Mouse (Mus musculus) spleen, postnatal 4 days (tissue): ENCODE measurements around the gene Adam15.

Experiments used
- DNase-seq, 2 experiments: peaks; one replicate each; pipeline ENCODE4 v3.0.0; 2022; ENCODE audit warnings: low spot score in 2 of 2

Adam15 gene

DNA sequence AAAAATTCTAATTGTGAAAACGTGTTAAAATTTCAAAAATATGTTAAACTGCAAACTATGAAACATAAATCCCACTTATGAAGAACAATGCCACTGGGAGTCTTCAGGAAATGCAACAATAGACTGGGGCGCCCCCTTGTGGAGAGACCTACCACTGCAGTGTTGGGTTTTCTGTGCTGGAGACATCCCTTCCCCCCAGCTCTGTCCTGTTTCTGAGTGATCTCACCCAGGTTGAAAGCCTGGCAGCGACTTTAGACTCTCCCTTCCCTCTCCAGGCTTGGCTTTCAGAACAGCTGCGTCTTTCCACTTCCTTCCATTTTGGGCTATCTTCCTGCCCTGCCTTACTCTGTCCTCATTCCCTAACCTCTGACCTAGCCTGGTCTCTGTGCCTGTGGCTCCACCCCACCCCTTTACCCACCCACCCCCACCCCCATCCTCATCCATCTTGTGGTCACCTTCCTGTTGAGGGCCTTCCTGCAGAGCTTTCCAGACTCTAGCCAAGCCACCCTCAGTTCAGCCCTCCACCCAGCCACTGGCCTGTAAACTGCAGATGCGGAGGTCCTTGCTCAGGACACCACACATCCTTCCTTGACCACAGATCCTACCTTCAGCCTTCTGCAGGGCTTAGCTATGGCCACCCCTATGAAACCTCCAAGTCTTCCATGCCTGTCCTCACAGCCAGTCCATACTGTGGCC lies 5.2 kb upstream of the Adam15 start:
- DNase-seq = peak; percentile 72 to 91

DNA sequence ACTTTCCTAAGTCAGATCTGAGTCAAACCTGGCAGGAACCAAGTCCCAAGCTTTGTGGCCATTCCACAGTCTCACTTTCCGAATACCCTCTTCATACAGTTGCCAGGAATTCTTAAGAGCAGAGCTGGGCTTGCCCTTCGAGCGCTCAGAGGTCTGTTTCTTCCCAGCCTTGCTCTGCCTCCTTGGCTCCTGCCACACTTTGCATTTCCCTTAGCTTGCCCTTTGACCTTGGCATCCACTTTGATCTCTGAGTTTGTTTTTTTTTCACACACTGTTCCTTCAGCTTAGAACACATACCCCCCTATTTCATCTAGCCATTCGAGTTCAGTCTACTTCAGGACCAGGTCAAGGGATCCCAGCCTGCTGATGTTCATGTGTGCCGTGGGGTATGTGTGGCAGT lies 1.5 kb upstream of the Adam15 start:
- no peak for DNase-seq

DNA sequence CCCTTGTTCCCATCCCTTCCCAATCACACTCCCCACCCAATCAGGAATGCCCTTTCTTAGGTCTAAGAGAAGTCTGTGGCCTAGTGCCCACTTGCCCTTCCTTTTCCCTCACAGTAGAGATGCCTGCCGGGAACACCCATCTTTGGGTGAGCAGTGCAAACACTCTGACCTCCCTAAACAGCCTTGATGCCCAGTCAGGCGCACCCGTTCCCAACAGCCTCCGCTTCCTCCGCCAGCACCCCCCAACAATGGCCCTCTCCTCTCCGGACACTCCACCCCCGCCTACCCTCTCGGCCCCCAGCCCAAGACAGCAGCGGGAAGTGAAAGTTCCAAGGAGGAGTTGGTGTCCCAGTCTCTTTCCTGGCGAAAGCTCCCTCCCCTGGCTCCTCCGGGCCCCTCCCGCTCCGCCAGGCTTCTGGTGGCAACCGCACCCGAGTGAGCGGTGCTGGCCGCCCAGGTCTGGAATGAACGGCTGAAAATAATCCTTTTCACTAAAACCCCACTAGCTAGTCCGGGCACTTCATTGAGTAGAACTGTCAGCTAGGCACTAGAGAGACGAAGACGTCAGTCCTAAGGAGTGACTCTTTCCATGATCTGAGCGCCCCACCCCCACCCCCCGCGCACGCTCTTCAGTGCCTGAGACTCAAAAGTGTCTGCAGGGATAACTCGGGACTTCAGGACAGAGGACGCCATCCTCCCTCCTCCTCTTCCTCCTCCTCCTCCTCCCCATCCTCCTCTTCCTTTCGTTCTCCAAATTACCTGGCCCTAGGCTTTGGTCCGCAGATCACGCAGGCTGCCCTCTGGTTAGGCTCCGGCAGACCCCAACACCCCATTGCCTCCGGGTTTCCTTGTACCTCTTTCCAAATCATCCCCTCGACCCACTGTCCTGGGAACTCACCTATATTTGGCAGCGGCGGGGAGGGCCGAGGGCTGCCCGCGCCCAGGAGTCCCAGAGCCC lies 606 bp downstream of the Adam15 start:
- DNase-seq = no peak

DNA sequence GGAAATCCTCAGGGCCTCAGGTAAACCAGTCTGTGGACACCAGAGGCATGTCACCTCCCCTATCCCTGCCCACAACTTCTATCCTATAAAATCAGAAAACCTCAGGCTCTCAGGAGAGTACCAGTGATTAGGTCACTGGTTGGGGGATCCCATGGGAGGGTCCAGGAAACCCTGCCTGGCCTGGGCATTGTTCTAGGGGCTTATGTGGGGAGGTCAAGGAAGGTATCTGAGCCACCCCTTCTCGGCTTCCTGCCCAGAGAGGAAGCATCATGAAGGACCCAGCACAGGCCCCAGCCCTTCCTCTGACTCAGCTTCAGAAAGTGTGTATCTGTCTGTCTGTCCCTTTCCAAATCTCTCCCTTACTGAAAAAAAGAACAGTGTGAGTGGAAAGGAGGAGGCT lies 1.9 kb downstream of the Adam15 start:
- no peak for DNase-seq

DNA sequence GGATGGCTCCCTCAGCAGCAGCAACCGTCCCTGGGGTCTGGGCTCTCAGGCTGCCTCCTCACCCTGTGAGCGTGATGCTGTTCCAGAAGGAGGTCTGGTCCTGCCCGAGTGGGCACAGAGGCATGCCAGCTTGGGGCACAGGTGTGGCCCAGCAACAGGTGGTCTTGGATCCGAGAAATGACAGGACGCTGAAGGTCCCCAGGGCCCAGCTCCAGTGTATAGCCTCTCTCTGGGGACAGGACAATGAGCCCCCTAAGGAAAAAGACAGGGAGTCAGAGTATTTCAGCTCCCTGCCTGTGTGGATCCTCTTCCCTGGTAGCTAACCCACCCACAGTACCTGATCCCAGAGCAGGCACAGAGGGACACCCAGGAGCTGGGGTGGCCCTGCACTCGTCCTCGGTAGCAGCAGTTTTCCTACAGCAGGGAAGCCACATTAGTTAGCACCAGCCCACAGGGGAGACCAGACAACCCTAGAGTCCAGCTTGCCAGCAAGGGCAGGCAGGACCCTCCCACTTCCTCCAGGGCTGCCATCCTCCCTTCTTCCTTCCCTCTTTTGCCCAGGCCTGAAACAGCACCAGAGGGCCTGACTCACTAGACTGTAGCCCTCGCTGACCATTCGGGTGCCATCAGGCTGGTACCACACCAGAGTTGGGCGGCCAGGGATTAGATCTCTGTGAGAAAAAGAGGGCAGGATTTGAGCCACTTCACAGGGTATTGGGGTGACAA lies 2.8 kb downstream of the Adam15 start:
- no peak for DNase-seq

DNA sequence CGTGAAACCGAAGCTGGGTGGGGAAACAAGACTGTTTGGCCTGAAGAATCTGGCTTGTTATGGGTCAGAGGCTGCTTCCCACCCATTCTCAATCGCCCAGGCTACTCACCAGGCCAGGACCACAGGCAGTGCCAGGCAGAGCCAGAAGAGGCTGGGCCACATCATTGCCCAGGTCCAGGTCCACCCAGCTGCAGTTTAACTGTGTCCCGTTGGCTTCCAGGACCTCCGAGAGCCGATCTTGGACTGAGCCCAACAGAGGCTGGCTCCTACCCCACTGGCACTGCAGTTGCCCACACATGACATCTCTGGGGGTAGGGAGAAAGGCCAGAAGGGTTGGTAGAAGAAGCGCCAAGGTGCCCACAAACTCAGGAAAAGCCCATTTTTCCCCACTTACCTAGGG lies 6.5 kb downstream of the Adam15 start:
- no peak for DNase-seq

DNA sequence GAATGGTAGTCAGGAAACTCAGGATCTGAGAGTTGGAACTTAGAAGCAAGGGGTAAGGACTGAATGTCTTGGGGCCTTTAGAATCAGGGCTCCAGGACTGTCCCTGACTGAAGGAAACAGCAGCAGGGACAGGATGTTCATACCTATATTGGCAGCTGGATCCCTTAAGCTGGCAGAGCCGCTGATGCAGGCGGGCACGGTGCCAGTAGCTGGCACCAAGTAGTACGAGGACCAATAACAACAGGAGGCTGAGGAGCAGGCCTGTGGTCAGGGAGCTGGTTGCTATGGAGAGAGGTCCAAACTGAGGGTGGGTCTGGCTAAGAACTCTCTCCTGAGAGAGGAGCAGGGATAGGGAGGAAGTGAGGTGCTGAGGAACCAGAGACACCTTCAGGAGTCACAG lies 8.0 kb downstream of the Adam15 start:
- no peak for DNase-seq

DNA sequence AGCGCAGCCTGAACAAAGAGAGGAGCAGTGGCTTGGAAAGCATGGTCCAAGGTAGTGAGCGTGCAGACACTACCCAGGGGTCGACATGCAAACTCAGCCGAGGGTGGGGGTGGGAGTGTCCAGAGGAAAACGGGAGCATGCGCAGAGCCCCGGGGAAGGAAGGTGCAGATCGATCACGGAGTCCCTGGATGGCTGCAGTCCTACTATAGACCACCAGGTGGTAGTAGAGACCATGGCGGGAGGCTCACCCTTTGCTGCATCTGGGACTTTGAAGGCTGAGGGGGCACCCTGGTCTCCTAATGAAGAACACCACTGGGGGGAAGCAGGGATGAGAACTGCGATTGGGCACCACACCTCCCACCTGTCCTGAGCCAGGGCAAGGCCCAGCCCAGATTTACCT lies 9.3 kb downstream of the Adam15 start:
- DNase-seq = peak; percentile 73 to 90

DNA sequence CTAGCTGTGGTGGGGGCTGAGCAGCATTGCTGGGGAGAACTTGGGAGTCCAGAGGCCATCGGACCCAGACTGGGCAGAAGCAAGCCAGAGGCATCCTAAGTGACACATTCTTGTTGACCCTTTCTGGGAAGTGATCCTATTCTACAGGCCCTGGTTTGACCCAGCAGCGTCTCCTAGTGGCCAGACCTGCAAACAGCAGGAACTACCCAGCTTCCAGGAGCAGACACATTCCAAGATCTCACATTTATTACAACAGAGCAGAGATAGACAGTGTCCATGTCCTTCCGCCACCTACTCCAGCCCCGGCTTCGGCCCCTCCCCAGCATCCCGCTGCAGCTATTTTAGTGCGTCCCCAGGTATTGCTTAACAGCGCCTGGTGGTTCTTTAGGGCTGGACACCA lies 10.4 kb downstream of the Adam15 start:
- DNase-seq = peak; percentile 69 to 87

DNA sequence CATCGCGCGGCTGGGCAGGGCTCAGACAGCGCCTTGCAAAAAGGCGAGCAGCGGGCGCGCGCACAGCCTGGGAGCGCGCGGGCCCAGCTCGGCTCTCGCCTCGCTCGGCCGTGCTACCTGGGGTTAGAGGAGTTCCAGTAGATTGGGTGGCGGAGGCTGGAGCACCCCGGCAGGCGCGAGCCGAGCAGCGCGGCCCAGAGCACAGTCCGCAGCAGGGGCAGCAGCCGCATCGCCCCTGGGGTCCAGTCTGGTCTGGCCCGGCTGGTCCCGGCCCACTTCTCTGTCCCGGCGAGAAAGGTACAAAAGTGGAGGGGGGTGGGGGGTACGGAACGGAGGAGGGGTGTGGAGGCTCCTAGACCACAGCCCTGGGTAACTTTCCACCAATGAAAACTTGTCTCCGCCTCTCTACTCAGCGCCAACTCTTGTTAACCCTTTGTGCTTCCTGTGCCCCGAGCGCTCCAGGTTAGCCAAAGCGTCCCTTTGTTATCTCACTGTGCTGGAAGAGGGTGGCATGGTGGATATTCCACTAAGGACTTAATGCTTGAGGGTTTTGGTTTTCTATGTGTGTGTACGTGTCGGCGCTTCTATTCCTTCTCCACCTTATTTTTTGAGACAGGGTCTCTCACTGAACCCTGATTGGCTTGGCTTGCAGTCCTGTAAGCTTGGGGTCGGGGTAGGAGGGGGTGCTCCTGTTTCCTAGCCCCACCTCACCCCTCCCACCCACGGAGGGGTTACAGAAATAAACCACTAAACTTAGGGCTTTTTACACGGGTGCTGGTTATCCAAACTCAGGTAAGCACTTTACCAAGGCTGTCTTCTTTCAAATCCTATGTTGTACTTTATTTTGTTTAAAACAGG lies 11.8 kb downstream of the Adam15 start, which contains the start of gene Efna4:
TSS of gene Efna4 (minus strand) at position 308 of the 858 bp plus-strand sequence.
- no peak for DNase-seq

DNA sequence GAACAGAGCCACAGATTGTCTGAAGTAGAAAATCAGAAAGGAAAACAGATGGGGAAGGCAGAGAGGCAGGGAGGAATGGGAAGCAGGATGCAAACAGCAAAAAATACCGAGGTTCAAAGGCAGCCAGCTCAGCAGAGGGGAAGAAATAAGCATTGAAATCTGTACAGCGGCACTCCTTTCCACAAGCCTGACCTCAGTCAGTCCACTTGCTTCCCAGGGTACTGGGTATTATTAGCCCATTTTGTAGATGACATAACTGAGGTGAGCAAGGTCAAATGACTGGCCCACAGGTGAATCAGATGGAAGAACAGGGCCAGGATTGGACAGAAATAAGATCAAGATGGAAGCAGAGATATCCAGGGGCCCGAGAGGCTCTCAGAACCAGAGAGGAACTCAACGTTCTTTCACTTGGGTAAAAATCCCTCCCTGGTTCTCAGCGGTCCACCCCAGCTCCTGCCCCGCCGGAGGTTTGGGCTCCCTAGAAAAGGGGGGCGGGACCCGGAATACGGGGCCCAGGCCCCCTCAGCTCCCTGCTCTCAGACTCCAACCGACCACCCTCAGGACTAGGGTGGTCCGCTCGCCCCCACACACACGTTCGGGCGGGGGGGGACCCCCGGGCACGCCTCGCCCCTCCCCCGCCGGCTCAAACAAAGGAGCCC lies 12.6 kb downstream of the Adam15 start:
- no peak for DNase-seq

DNA sequence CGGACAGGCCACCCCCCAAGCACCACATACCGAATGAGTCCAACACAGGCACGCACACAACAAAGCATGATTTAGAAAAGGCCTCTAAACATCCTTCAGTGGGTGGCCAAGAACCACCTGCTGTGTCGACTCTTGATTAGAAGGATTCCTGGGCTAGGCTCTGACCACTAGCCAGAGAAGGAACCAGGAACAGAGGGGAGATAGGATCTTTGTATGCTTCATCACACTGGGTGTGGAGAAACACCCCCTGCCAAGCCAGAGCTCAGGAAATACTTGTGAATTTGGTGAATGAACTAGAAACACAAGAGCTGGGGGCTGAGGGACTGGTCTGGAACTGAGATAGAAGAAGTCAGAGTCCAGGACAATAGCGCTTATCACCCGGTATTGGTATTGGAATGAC lies 13.3 kb downstream of the Adam15 start:
- no peak for DNase-seq

DNA sequence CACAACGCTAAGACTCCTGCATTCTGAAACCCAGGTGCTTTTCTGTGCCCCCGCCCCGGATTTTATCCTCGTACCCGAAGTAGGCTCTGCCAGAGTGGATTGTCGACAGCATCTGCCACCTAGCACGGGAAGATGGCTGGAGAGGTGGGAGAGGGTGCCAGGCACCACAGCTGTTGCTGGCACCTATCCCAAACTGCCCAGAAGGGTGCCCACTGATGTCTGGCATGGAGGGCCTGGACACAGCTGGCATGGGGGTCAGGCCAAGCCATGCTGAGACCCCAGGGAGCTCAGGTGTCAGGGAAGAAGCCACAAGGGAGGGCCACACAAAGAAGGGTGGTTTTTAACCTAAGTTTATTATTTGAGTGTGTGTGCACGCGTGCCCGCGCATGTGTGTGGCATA lies 16.7 kb downstream of the Adam15 start:
- no peak for DNase-seq

DNA sequence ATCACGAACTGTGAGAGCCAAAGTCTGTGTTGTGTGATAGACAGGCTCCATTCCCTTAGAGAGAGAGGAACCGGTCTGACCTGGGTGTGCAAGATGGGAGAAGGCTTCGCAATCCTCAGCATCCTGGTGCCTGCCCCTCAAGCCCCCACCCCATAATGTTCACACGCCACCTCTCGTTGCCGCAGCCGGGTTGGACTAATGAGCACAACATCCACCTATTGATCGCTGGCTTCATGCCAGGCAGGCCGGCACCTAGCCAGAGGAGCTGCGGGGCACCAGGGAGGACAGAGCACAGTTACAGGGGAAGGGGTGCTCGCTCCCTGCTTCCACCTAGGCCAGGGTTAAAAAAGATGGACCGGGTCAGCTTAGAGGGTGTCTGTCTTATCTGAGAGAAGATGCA lies 17.3 kb downstream of the Adam15 start:
- no peak for DNase-seq

DNA sequence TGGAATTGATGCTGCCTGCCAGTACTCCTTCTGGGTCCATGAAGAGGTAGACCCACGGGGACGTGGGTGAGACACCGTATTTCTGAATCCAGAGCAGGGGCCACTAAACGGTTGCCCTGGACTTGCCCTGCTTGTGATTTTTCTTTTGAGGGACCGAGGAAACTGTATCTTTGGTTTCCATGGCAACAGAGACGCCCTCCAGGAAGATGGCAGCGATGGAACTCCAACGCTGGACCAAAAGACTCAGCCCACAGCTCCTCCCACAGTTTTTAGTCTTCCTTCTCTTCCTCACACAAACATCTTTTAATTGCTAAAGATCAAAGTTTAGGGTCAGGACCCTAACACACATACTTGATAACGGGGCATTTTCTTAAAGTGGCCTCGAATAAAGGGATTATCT lies 17.8 kb downstream of the Adam15 start:
- no peak for DNase-seq

DNA sequence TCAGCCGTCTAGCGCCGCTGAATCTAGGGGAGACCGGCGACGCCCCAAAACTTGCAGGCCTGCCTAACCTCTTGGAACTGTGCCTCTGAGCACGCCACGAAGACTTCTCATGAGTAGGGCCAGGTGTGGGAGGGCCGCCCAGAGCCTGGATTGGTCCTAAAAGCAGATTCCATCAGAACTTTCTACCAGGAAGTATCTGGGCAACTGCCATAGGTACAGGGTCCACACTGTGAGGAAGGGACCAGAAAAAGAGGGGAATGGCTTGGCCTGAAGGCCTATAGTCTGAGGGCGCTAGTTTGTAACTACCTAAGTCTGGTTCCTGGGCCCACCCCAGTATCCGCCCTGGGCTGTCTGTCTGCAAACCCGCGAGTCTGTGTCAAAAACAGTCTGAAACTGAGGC lies 18.2 kb downstream of the Adam15 start:
- no peak for DNase-seq

DNA sequence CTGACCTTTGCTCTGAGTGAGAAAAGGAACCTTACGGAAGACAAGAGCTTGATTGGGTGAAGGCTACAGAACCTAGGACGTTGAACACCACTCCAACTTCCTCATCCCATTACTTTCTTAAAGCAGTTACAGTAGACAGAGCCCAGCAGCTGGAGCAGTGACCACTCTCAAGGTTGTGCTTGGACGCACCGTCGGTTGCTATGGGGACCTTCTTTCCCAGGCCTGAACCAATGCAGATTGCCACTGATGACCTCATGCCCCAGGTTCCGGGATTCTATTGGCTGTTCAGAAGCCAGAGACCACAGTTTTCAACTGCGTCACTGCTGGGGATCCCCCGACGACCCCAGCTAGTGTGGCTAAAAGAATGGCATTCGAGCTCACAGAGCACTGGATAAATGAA lies 18.8 kb downstream of the Adam15 start:
- DNase-seq = no peak

DNA sequence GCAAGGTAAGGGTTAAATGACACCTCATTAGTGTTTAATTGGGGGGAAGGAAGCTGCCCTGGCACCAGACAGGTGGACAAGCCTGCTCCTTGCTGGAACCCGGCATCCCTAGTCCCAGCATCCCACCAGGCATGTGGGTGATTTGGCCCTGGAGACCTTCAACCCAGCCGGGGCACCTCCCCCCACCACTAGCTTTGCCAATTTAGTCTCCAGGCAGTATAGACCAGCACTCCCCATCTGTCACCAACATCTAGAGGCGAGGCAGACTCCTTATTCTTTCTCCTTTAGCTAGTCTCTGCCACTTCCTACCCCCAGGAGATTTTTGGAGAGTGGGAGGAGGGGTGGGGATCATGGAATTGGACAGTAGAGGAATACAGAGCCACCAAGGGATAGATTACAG lies 19.4 kb downstream of the Adam15 start:
- no peak for DNase-seq

DNA sequence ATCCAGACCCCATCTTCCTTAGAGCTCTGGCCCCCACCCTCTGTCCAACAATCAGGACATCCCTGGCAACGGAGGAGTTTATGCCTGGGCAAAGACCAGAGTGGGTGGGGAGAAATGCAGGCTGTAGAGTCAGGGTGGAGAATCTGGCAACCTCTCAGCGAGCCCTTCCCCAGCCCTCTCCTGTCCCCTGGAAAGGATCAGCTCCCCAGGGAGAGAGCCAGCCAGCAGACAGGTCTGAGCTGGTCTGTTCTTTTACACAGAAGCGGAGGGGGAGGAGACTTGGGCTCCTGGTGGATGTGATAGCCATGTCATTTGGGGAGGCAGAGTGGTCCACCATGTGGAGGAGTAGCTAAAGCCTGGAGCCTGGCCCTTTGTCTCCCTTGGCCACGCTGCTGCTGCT lies 21.2 kb downstream of the Adam15 start:
- no peak for DNase-seq

DNA sequence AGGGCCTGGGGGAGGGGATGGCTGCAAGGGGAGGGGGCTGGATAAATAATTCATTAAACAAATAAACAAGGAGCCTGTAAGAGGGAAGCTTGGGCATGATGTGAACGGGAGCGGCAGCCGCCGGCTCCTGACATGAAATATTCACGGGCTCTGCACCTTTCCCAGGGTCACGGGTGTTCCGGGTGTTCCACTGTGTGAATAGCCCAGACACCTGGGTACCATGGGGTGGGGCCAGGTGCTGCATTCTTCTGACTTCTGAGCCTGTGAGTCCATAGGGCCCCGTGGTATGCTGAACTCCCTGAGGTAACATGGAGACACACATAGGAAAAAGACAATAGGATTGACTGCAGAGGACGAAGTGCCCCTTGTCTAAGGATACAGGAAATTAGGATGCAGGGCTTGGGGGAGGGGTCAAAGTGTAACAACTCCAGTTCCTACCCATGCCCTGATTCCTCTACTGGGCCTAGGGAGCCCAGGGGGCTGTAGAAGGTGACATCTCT lies 22.4 kb downstream of the Adam15 start:
- no peak for DNase-seq

DNA sequence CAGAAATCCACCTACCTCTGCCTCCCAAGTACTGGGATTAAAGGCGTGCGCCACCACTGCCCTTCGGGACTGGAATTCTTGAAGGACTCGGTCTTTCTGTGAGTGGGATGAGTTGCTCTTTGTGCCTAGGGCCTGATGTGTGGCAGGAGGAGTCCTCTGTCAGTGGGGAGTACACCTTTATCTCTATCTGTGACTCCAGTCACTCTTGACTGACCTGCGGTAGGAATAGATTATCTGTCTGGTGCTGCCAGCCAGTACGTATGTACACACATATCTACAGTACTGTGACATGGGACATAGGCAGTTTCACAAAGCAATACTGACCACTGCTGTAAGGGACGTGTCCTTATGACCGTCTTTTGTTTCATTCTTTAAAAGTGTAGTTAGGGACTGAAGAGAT lies 23.9 kb downstream of the Adam15 start:
- DNase-seq = no peak
